Mouse (Mus musculus): Measurements from ENCODE around the gene Mkrn3. TPM values are rescaled to one million over a fixed set of nuclear protein-coding genes. Genes with fewer than 3 reads are reported as not detected.

Gene Mkrn3
- polyA plus RNA-seq (2015; fragmentation: Nextera tagmentation; extraction: Ambion mirVana) = 7.4 and 7.5 TPM in 2 replicates

GRCm38 (mm10) chr7:62419493-62420360 is at the start of gene Mkrn3:
Gene Mkrn3 (minus strand): TSS chr7:62420139.
- H3K9me3 ChIP-seq = peaks cover 8% of the 10 kb centered on the region
- H3K9ac ChIP-seq = peak within 1 kb of the TSS; percentile 85
- peak within 1 kb of the TSS; percentile 68 for H3K4me3 ChIP-seq
- peaks cover 11% of the 10 kb centered on the region for H3K27me3 ChIP-seq
- 24% methylated on average over 49 of the region's 49 CpGs for WGBS
- H3K4me1 ChIP-seq = peaks cover 9% of the 10 kb centered on the region
- peak within 1 kb of the TSS; percentile 76 for H3K4me2 ChIP-seq
- H3K27ac ChIP-seq = peak within 1 kb of the TSS; percentile 64; the same call in 1 of the 2 replicates
- ATAC-seq (ENCODE audit: insufficient number of reproducible peaks, insufficient read depth, low FRiP score, low TSS enrichment, low read depth) = peak; percentile 74
- no peaks in the 10 kb centered on the region for H3K36me3 ChIP-seq

GRCm38 (mm10) chr7:62463878-62464755 is 44.2 kb upstream of the Mkrn3 start, which contains the start of gene Peg12:
Gene Peg12 (minus strand): TSS chr7:62464510.
- H3K27ac ChIP-seq = peak within 1 kb of the TSS; percentile 91
- H3K9ac ChIP-seq = peak within 1 kb of the TSS; percentile 84
- H3K4me3 ChIP-seq = peak within 1 kb of the TSS; percentile 60
- H3K9me3 ChIP-seq = peaks cover 4% of the 10 kb centered on the region; the same call in 1 of the 2 replicates
- peak within 1 kb of the TSS; percentile 61 for H3K4me2 ChIP-seq
- peak; percentile 72 for ATAC-seq (ENCODE audit: insufficient number of reproducible peaks, insufficient read depth, low FRiP score, low TSS enrichment, low read depth)
- H3K36me3 ChIP-seq = no peaks in the 10 kb centered on the region
- 21% methylated on average over 72 of the region's 82 CpGs for WGBS
- no peaks in the 10 kb centered on the region for H3K27me3 ChIP-seq
- no peaks in the 10 kb centered on the region for H3K4me1 ChIP-seq

GRCm38 (mm10) chr7:62463007-62463877 is 43.3 kb upstream of the Mkrn3 start:
- Histone ChIP-seq H3K9me3 (peaks cover 4% of the 10 kb centered on the region; the same call in 1 of the 2 replicates), H3K27ac (peak overlapping the region; percentile 91), H3K4me1 (no peaks in the 10 kb centered on the region), H3K4me3 (peak overlapping the region; percentile 60), H3K4me2 (peak overlapping the region; percentile 61), H3K36me3 (no peaks in the 10 kb centered on the region), H3K9ac (peak overlapping the region; percentile 84), H3K27me3 (no peaks in the 10 kb centered on the region)
- WGBS = 30% methylated on average over 55 of the region's 55 CpGs
- peak; percentile 43; the same call in 1 of the 2 replicates for ATAC-seq (ENCODE audit: insufficient number of reproducible peaks, insufficient read depth, low FRiP score, low TSS enrichment, low read depth)

GRCm38 (mm10) chr7:62462229-62463006 is 42.5 kb upstream of the Mkrn3 start:
- Histone ChIP-seq H3K27me3 (no peaks in the 10 kb centered on the region), H3K4me2 (peak overlapping the region; percentile 61), H3K4me1 (no peaks in the 10 kb centered on the region), H3K9me3 (peaks cover 4% of the 10 kb centered on the region; the same call in 1 of the 2 replicates), H3K9ac (peak overlapping the region; percentile 62), H3K27ac (peak overlapping the region; percentile 79), H3K36me3 (no peaks in the 10 kb centered on the region), H3K4me3 (peak overlapping the region; percentile 60)
- WGBS = 24% methylated on average over 13 of the region's 13 CpGs
- peak; percentile 22; the same call in 1 of the 2 replicates for ATAC-seq (ENCODE audit: insufficient number of reproducible peaks, insufficient read depth, low FRiP score, low TSS enrichment, low read depth)

GRCm38 (mm10) chr7:62452353-62452752 is 32.4 kb upstream of the Mkrn3 start:
- ATAC-seq (ENCODE audit: insufficient number of reproducible peaks, insufficient read depth, low FRiP score, low TSS enrichment, low read depth) = no peak
- no peaks in the 10 kb centered on the region for H3K9me3 ChIP-seq
- WGBS = 27% methylated on average over 2 of the region's 2 CpGs
- no peak overlapping the region for H3K27ac ChIP-seq
- H3K36me3 ChIP-seq = no peaks in the 10 kb centered on the region
- H3K4me2 ChIP-seq = no peak overlapping the region
- no peaks in the 10 kb centered on the region for H3K4me1 ChIP-seq
- no peak overlapping the region for H3K9ac ChIP-seq
- H3K27me3 ChIP-seq = no peaks in the 10 kb centered on the region
- no peak overlapping the region for H3K4me3 ChIP-seq

- Histone ChIP-seq H3K9me3 (no peaks in the 10 kb centered on the region), H3K36me3 (no peaks in the 10 kb centered on the region), H3K4me2 (no peak overlapping the region), H3K27ac (no peak overlapping the region), H3K4me3 (no peak overlapping the region), H3K9ac (no peak overlapping the region), H3K27me3 (no peaks in the 10 kb centered on the region), H3K4me1 (no peaks in the 10 kb centered on the region)
- no peak for ATAC-seq (ENCODE audit: insufficient number of reproducible peaks, insufficient read depth, low FRiP score, low TSS enrichment, low read depth)
These were observed 25.7 kb upstream of the Mkrn3 start for GRCm38 (mm10) chr7:62445431-62446165.

GRCm38 (mm10) chr7:62436394-62436793 is 16.5 kb upstream of the Mkrn3 start:
- no peak overlapping the region for H3K9ac ChIP-seq
- no peak overlapping the region for H3K4me2 ChIP-seq
- no peaks in the 10 kb centered on the region for H3K36me3 ChIP-seq
- H3K4me1 ChIP-seq = no peaks in the 10 kb centered on the region
- no peak overlapping the region for H3K27ac ChIP-seq
- no peak for ATAC-seq (ENCODE audit: insufficient number of reproducible peaks, insufficient read depth, low FRiP score, low TSS enrichment, low read depth)
- no peaks in the 10 kb centered on the region for H3K27me3 ChIP-seq
- no peaks in the 10 kb centered on the region for H3K9me3 ChIP-seq
- WGBS = 49% methylated on average over 2 of the region's 2 CpGs
- no peak overlapping the region for H3K4me3 ChIP-seq

GRCm38 (mm10) chr7:62433243-62433642 is 13.3 kb upstream of the Mkrn3 start:
- Histone ChIP-seq H3K9me3 (no peaks in the 10 kb centered on the region), H3K4me1 (no peaks in the 10 kb centered on the region), H3K4me3 (no peak overlapping the region), H3K4me2 (no peak overlapping the region), H3K27me3 (no peaks in the 10 kb centered on the region), H3K36me3 (no peaks in the 10 kb centered on the region), H3K9ac (no peak overlapping the region), H3K27ac (no peak overlapping the region)
- 26% methylated on average over 3 of the region's 3 CpGs for WGBS
- ATAC-seq (ENCODE audit: insufficient number of reproducible peaks, insufficient read depth, low FRiP score, low TSS enrichment, low read depth) = no peak

- no peak for ATAC-seq (ENCODE audit: insufficient number of reproducible peaks, insufficient read depth, low FRiP score, low TSS enrichment, low read depth)
- Histone ChIP-seq H3K27ac (no peak overlapping the region), H3K4me2 (no peak overlapping the region), H3K4me1 (no peaks in the 10 kb centered on the region), H3K9ac (no peak overlapping the region), H3K4me3 (no peak overlapping the region), H3K36me3 (no peaks in the 10 kb centered on the region), H3K9me3 (no peaks in the 10 kb centered on the region), H3K27me3 (peaks cover 7% of the 10 kb centered on the region)
- WGBS = 19% methylated on average over 8 of the region's 8 CpGs
These were observed 8.4 kb upstream of the Mkrn3 start for GRCm38 (mm10) chr7:62428337-62428736.

GRCm38 (mm10) chr7:62423210-62423609 is 3.3 kb upstream of the Mkrn3 start:
- Histone ChIP-seq H3K27me3 (peaks cover 11% of the 10 kb centered on the region), H3K36me3 (no peaks in the 10 kb centered on the region), H3K9me3 (peaks cover 8% of the 10 kb centered on the region), H3K4me1 (peaks cover 9% of the 10 kb centered on the region), H3K9ac (no peak overlapping the region), H3K27ac (no peak overlapping the region), H3K4me3 (no peak overlapping the region), H3K4me2 (no peak overlapping the region)
- WGBS = 55% methylated on average over 4 of the region's 4 CpGs
- no peak for ATAC-seq (ENCODE audit: insufficient number of reproducible peaks, insufficient read depth, low FRiP score, low TSS enrichment, low read depth)
